Mouse (Mus musculus) bone marrow macrophage, adult 2 months (primary cell): ENCODE data around the gene Acvr1.

ENCODE experiments used
- CTCF ChIP-seq: IDR thresholded peaks from 2 replicates; pipeline ENCODE4 v1.5.1; 2012; ENCODE audit warnings: low read depth, mild to moderate bottlenecking, low read length, moderate library complexity
- POLR2A ChIP-seq: IDR thresholded peaks from 2 replicates; pipeline ENCODE4 v1.6.1; 2012; ENCODE audit warnings: mild to moderate bottlenecking, low read depth, low read length, borderline replicate concordance

DNA sequence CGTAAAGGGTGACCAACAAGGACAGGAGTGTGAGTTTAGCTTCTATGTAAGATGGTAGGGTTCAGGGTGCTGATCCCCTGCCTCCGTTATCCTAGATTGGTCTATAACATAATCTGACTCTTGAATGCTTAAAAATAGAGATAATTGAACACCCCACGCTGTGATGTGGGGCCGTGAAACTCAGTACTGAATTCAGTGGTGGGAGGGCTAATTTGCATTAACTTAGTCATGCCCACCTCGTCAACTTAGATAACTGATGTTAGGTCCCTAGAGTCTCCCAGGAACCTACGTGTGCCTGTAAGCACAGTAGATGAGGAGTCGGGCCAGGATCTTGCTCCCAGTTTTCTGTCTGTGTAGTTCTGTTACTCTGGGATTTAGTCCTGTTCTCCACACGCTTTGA, 147.4 kb downstream of the Acvr1 start:
- no peak for TF ChIP-seq POLR2A
- TF ChIP-seq CTCF: no peak
